Mouse (Mus musculus): ENCODE measurements around the gene Rbfox1.

The Rbfox1 gene

DNA sequence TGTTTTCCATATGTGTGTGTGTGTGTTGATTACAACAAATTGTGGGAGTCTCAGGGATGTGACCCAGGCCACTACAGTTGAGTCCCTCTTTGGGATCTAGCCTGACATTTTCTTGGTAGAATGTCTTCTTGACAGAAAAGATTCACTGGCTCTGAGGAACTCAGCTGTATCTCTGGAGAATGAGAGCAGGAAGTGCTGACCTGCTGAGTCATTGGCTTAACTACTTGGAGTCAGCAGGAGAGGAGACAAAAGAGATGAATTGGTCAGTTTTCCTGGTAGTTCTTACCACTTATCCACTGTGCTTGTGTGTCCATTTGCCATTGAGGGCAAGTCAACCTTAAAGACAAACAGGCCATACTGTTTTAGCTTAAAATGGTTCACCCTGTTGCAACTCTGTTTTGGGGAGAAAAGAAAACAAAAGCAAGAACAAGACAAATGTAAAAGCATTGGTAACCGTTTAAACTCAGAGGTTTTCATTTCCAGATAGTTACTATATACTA is 1561.7 kb downstream of the Rbfox1 start:
- no peak for DNase-seq

- no peak for DNase-seq
Observed at GRCm38 (mm10) chr16:7447718-7448649, 1562.8 kb downstream of the Rbfox1 start.

DNA sequence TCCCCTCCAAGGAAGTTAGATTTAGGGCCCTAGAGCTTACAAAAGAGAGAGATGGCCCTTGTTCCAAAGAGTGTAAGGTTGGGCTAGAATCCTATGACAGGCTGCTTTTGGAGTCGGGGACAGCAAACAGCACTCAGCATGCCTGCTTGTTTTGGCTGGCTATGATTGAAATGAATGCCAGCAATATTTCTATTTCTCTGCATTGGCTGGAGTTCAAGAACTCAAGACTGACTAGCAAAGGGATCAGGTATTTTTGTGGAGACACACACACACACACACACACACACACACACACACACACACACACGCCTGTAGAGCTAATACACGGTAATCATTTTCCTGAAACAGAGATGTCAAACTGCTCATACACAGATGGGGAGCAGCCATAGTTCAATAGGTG is 1566.0 kb downstream of the Rbfox1 start:
- DNase-seq: no peak

- no peak for DNase-seq
Observed at GRCm38 (mm10) chr16:7457571-7457970, 1572.4 kb downstream of the Rbfox1 start.

All from thymus, postnatal 25 days (tissue).